In genomic region chrX:56734436-56734835, GRCm38 (mm10) we compare ENCODE assay signal across 18 mouse cellular contexts. TPM values are rescaled to one million over a fixed set of nuclear protein-coding genes. Genes with fewer than 3 reads are reported as not detected.
DNase-seq lines count a peak whose midpoint lies in the region; ATAC-seq and TF ChIP-seq lines count a peak whose summit lies in the region.
"Had no signal": no experiment of that assay in that cellular context is flagged by ENCODE, and none has a peak within 500 bp of the region (broad histone marks: within the 10 kb centered on the region; RNA-seq: fewer than 3 reads in every experiment).

No protein-coding gene starts in this region.

- no peaks in the 10 kb centered on the region for H3K9me3 ChIP-seq in kidney, embryonic 16.5 days (ENCODE audit: low read length)
- H3K9me3 ChIP-seq in megakaryocyte, embryonic 14.5 days, result no peaks in the 10 kb centered on the region
- no peaks in the 10 kb centered on the region for H3K9me3 ChIP-seq in heart, embryonic 15.5 days (replicated peaks)
- H3K9me3 ChIP-seq: G1E; limb, embryonic 12.5 days had no signal

- intact Hi-C loops in gastrocnemius, adult 2 months (cut with DNase I), result no loop called here
- intact Hi-C loops in left cerebral cortex, postnatal 25 days (cut with DNase I), result loop anchor here (5.0 kb wide), 2 partner anchors 67 to 137 kb away; partner anchors contain the start of gene Mmgt1

- peaks cover 5% of the 10 kb centered on the region; the same call in 1 of the 2 replicates for H3K4me1 ChIP-seq in kidney, adult 2 months (ENCODE audit: control insufficient read depth, insufficient read depth, low read length)
- H3K4me1 ChIP-seq in kidney, embryonic 16.5 days (ENCODE audit: insufficient read depth, low read length), result no peaks in the 10 kb centered on the region
- H3K4me1 ChIP-seq in megakaryocyte, embryonic 14.5 days, result peaks cover 42% of the 10 kb centered on the region
- H3K4me1 ChIP-seq in heart, embryonic 15.5 days (replicated peaks), result peaks cover 7% of the 10 kb centered on the region
- H3K4me1 ChIP-seq: limb, embryonic 12.5 days had no signal

- no peak for ATAC-seq in kidney, embryonic 16.5 days (ENCODE audit: low FRiP score, low TSS enrichment)
- no peak for ATAC-seq in megakaryocyte, adult 5-6 weeks (ENCODE audit: poor library complexity, severe bottlenecking)
- ATAC-seq in heart, embryonic 15.5 days (replicated peaks; ENCODE audit: insufficient number of reproducible peaks, insufficient read depth, low FRiP score, low read depth), result no peak

- no peak for TF ChIP-seq POLR2A in kidney, adult 2 months (IDR thresholded peaks at IDR 0.05; ENCODE audit: low read depth, low read length)

- H3K4me2 ChIP-seq in kidney, embryonic 16.5 days (replicated peaks; ENCODE audit: low read depth, low read length), result no peak overlapping the region
- peak overlapping the region; percentile 21; the same call in 1 of the 2 replicates for H3K4me2 ChIP-seq in heart, embryonic 15.5 days
- H3K4me2 ChIP-seq: limb, embryonic 12.5 days had no signal

- peak overlapping the region; percentile 48; the same call in 1 of the 2 replicates for H3K27ac ChIP-seq in gastrocnemius, adult 2 months
- H3K27ac ChIP-seq in kidney, adult 2 months (ENCODE audit: insufficient read depth, low read depth, low read length), result peak overlapping the region; percentile 66
- no peak overlapping the region for H3K27ac ChIP-seq in kidney, embryonic 16.5 days (ENCODE audit: low read length)
- peak overlapping the region; percentile 34; the same call in 1 of the 2 replicates for H3K27ac ChIP-seq in heart, embryonic 15.5 days
- H3K27ac ChIP-seq: kidney, postnatal 0 days; limb, embryonic 12.5 days had no signal

- no peak overlapping the region; the same call in 1 of the 2 replicates for H3K4me3 ChIP-seq in gastrocnemius, adult 2 months
- peak overlapping the region; percentile 21 for H3K4me3 ChIP-seq in kidney, adult 2 months (ENCODE audit: insufficient read depth, low read depth, low read length)
- no peak overlapping the region for H3K4me3 ChIP-seq in kidney, embryonic 16.5 days (ENCODE audit: low read length)
- peak overlapping the region; percentile 93 for H3K4me3 ChIP-seq in megakaryocyte, embryonic 14.5 days (replicated peaks)
- H3K4me3 ChIP-seq in heart, embryonic 15.5 days, result 0 out of 2 replicates have a peak overlapping the region, but pooled peaks have one; percentile 11
- H3K4me3 ChIP-seq: erythroblast, embryonic 14.5 days; limb, embryonic 12.5 days had no signal

- no peaks in the 10 kb centered on the region for H3K36me3 ChIP-seq in kidney, adult 2 months (ENCODE audit: control insufficient read depth, insufficient read depth, low read length)
- H3K36me3 ChIP-seq in kidney, embryonic 16.5 days (ENCODE audit: insufficient read depth, low read length), result no peaks in the 10 kb centered on the region
- peaks cover 27% of the 10 kb centered on the region for H3K36me3 ChIP-seq in megakaryocyte, embryonic 14.5 days (replicated peaks; ENCODE audit: low read length)
- H3K36me3 ChIP-seq in heart, embryonic 15.5 days, result no peaks in the 10 kb centered on the region
- H3K36me3 ChIP-seq: G1E; limb, embryonic 12.5 days had no signal

- TF ChIP-seq CTCF in gastrocnemius, adult 2 months (IDR thresholded peaks at IDR 0.05), result no peak
- TF ChIP-seq CTCF in kidney, adult 2 months (conservative IDR thresholded peaks at IDR 0.05; ENCODE audit: insufficient read depth, insufficient read length, low read depth, low read length), result no peak

- no peaks in the 10 kb centered on the region for H3K27me3 ChIP-seq in kidney, adult 2 months (replicated peaks; ENCODE audit: control insufficient read depth, insufficient read depth, low read length)
- no peaks in the 10 kb centered on the region; the same call in 1 of the 2 replicates for H3K27me3 ChIP-seq in kidney, embryonic 16.5 days (ENCODE audit: insufficient read depth, low read length)
- peaks cover 10% of the 10 kb centered on the region for H3K27me3 ChIP-seq in megakaryocyte, embryonic 14.5 days (replicated peaks)
- 0 out of 2 replicates have a peak, but pooled peaks cover 2% of the 10 kb centered on the region for H3K27me3 ChIP-seq in heart, embryonic 15.5 days

- DNase-seq in gastrocnemius, adult 2 months, result no peak
- no peak for DNase-seq in gastrocnemius, postnatal 4 days (ENCODE audit: low spot score in 2 of 2)
- DNase-seq in kidney, adult 2 months, result peak; percentile 63
- DNase-seq in left cerebral cortex, postnatal 25 days (ENCODE audit: low spot score in 2 of 2), result no peak
- DNase-seq: cerebellum, adult 11-12 months; layer of hippocampus, postnatal 36 days; lung, adult 18-20 months; right cerebral cortex, postnatal 14 days; thymus, postnatal 14 days had no signal

- H3K9ac ChIP-seq in kidney, embryonic 16.5 days (replicated peaks; ENCODE audit: low read length), result no peak overlapping the region
- no peak overlapping the region for H3K9ac ChIP-seq in heart, embryonic 15.5 days
- H3K9ac ChIP-seq: limb, embryonic 12.5 days had no signal

- WGBS in kidney, adult 2 months, result 43% methylated on average over 5 of the region's 5 CpGs
- 36% methylated on average over 5 of the region's 5 CpGs for WGBS in kidney, embryonic 16.5 days
- 29% methylated on average over 5 of the region's 5 CpGs for WGBS in heart, embryonic 15.5 days

RNA-seq across cellular contexts. Expression of gene Fhl1, which starts 2.8 kb away (rescaled TPM):
- total RNA-seq in gastrocnemius, adult 2 months (2021), result 1,000 to 10,000 TPM in 1 of 2 experiments, 100 to 1,000 TPM in 1; 673 to 2,064 TPM
- 1,000 to 10,000 TPM; 1,382 to 1,696 TPM for total RNA-seq in gastrocnemius, postnatal 4 days (2021)
- 155 and 165 TPM in 2 replicates for polyA plus RNA-seq in kidney, adult 2 months (2012; rRNA removed)
- 98.0 and 110 TPM in 2 replicates for polyA plus RNA-seq in kidney, embryonic 16.5 days (2015; fragmentation: Nextera tagmentation; extraction: Ambion mirVana)
- 11.4 and 40.0 TPM in 2 replicates for polyA plus RNA-seq in megakaryocyte, embryonic 14.5 days (2012; ENCODE audit: insufficient read depth, low replicate concordance)
- 0.21 TPM in 1 of 2 replicates, not detected in the other for total RNA-seq in megakaryocyte, adult 5-6 weeks (2015)
- 1.4 TPM in 1 of 2 replicates, not detected in the other for total RNA-seq in megakaryocyte, adult 5-6 weeks (2017)
- 189 and 203 TPM in 2 replicates for polyA plus RNA-seq in heart, embryonic 15.5 days (2015; fragmentation: Nextera tagmentation; extraction: Ambion mirVana)
- total RNA-seq in left cerebral cortex, postnatal 25 days (2021), result 10 to 100 TPM; 98.4 to 99.2 TPM
- total RNA-seq: granulocyte monocyte progenitor cell, adult 5-6 weeks had no signal
- polyA plus RNA-seq: G1E had no signal

Comparison
In these comparisons a context has a peak if more than half of its experiments do, and no peak if none do; other contexts are left out.
1. H3K4me3 ChIP-seq: peak in kidney, adult 2 months (single experiment), megakaryocyte, embryonic 14.5 days (single experiment) and heart, embryonic 15.5 days (single experiment); none in gastrocnemius, adult 2 months (single experiment) and kidney, embryonic 16.5 days (single experiment).
2. RNA of gene Fhl1, which starts 2.8 kb away (total RNA-seq): 673 to 2,064 TPM in gastrocnemius, adult 2 months, 1,382 to 1,696 TPM in gastrocnemius, postnatal 4 days and 98.4 to 99.2 TPM in left cerebral cortex, postnatal 25 days; 0.21 to 1.4 TPM in megakaryocyte, adult 5-6 weeks; every median in the first group is over 10 times any median in the second.